Mouse (Mus musculus) bone marrow macrophage, adult 2 months (primary cell): ENCODE results near the gene Muc13.

Experiments used
- CTCF ChIP-seq: IDR thresholded peaks from 2 replicates; pipeline ENCODE4 v1.5.1; 2012; ENCODE audit warnings: low read depth, mild to moderate bottlenecking, low read length, moderate library complexity
- POLR2A ChIP-seq: IDR thresholded peaks from 2 replicates; pipeline ENCODE4 v1.6.1; 2012; ENCODE audit warnings: mild to moderate bottlenecking, low read depth, low read length, borderline replicate concordance

DNA sequence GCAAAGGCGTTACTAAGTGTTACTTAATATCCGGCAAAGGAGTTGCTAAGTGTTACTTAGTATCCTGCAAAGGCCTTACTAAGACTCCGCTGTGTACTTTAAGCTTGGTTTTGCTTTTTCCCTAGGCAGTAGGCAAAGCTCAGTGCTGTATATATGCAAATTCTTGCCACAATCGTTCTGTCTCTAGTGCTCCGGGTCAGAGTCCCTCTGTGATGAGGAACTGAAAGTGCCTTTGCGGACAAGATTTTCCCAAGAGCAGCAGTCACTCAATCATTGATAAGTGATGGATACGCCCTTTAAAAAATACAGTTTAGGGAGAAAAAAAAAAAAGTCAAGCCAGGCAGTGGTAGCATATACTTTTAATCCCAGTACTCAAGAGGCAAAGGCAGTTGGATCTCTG lies 48.4 kb upstream of the Muc13 start:
- TF ChIP-seq CTCF (no peak), POLR2A (no peak)
